8 mouse cellular contexts compared by ENCODE assay signal in genomic region chr11:88140066-88141060, GRCm38 (mm10). TPM values are rescaled to one million over a fixed set of nuclear protein-coding genes. Genes with fewer than 3 reads are reported as not detected.
A peak's percentile ranks its signal among the peaks of the same experiment; 100 is the strongest.
DNase-seq lines count a peak whose midpoint lies in the region; ATAC-seq lines count a peak whose summit lies in the region.
"Had no signal": no experiment of that assay in that cellular context is flagged by ENCODE, and none has a peak within 500 bp of the region (broad histone marks: within the 10 kb centered on the region; RNA-seq: fewer than 3 reads in every experiment).

No protein-coding gene starts in this region.

- no peaks in the 10 kb centered on the region for H3K27me3 ChIP-seq in intestine, embryonic 14.5 days (replicated peaks; ENCODE audit: control insufficient read depth, insufficient read depth, low read length)
- no peaks in the 10 kb centered on the region for H3K27me3 ChIP-seq in splenic B cell, adult 2 months (ENCODE audit: control insufficient read depth, insufficient read depth, low read length, poor library complexity, severe bottlenecking)

- H3K4me3 ChIP-seq in intestine, embryonic 14.5 days (ENCODE audit: low read depth, low read length), result no peak overlapping the region
- H3K4me3 ChIP-seq: liver, embryonic 13.5 days had no signal

- no peak overlapping the region for H3K9ac ChIP-seq in intestine, embryonic 14.5 days (ENCODE audit: low read length)
- H3K9ac ChIP-seq: liver, embryonic 13.5 days had no signal

- peak; percentile 53 for ATAC-seq in intestine, embryonic 14.5 days (replicated peaks; ENCODE audit: low FRiP score, low TSS enrichment, low read depth)

- peak; percentile 31 for DNase-seq in thymus, postnatal 4 days
- DNase-seq in thymus, postnatal 0 days (ENCODE audit: low spot score), result no peak
- peak; percentile 71 for DNase-seq in embryo, embryonic 11 days
- DNase-seq in intestine, embryonic 14.5 days (ENCODE audit: low spot score), result no peak
- peak; percentile 52 for DNase-seq in splenic B cell, adult 2 months (ENCODE audit: low read depth, low spot score)
- no peak for DNase-seq in kidney, postnatal 10 days
- DNase-seq in right cerebral cortex, adult 18-20 months, result no peak
- DNase-seq: liver, embryonic 13.5 days had no signal

- peaks cover 16% of the 10 kb centered on the region for H3K4me1 ChIP-seq in intestine, embryonic 14.5 days (replicated peaks; ENCODE audit: control insufficient read depth, insufficient read depth, low read length)

- peaks cover 3% of the 10 kb centered on the region; the same call in 1 of the 2 replicates for H3K9me3 ChIP-seq in intestine, embryonic 14.5 days (ENCODE audit: control insufficient read depth, low read length)
- H3K9me3 ChIP-seq: liver, embryonic 13.5 days had no signal

- H3K36me3 ChIP-seq in intestine, embryonic 14.5 days (ENCODE audit: control insufficient read depth, insufficient read depth, low read length), result no peaks in the 10 kb centered on the region
- H3K36me3 ChIP-seq in splenic B cell, adult 2 months (ENCODE audit: control insufficient read depth, insufficient read depth, low read length, poor library complexity, severe bottlenecking), result no peaks in the 10 kb centered on the region
- H3K36me3 ChIP-seq: liver, embryonic 13.5 days had no signal

- no peak overlapping the region for H3K4me2 ChIP-seq in intestine, embryonic 14.5 days (ENCODE audit: low read length)

- H3K27ac ChIP-seq in intestine, embryonic 14.5 days (ENCODE audit: low read depth), result peak overlapping the region; percentile 18; the same call in 1 of the 2 replicates
- H3K27ac ChIP-seq: liver, embryonic 13.5 days had no signal

- WGBS in intestine, embryonic 14.5 days, result 37% methylated on average over 13 of the region's 13 CpGs

RNA-seq across cellular contexts. Expression of gene Cuedc1, which starts 42.5 kb away (rescaled TPM):
- 10.7 and 11.4 TPM in 2 replicates for polyA plus RNA-seq in thymus, postnatal 0 days (2015; fragmentation: Nextera tagmentation; extraction: Ambion mirVana)
- 16.7 and 16.9 TPM in 2 replicates for polyA plus RNA-seq in intestine, embryonic 14.5 days (2014; fragmentation: Nextera tagmentation; extraction: Ambion mirVana)

Comparison
In these comparisons a context has a peak if more than half of its experiments do, and no peak if none do; other contexts are left out.
1. DNase-seq: peak in thymus, postnatal 4 days (single experiment), embryo, embryonic 11 days (single experiment) and splenic B cell, adult 2 months (single experiment); none in thymus, postnatal 0 days (single experiment), intestine, embryonic 14.5 days (single experiment), kidney, postnatal 10 days (single experiment) and right cerebral cortex, adult 18-20 months (single experiment).